Mouse (Mus musculus) adrenal gland, postnatal 0 days (tissue): ENCODE data around the gene Dtx3l. TPM values are rescaled to one million over a fixed set of nuclear protein-coding genes. Genes with fewer than 3 reads are reported as not detected.

Source experiments
- polyA plus RNA-seq: library from polyadenylated mRNA; unstranded; fragments of >200 nt; fragmentation: Nextera tagmentation; extraction: Ambion mirVana; gene quantifications from 2 replicates; pipeline ENCODE4 v1.2.1, GENCODE M21; 2015

Gene Dtx3l
- polyA plus RNA-seq, result 4.4 and 5.1 TPM in 2 replicates

DNA sequence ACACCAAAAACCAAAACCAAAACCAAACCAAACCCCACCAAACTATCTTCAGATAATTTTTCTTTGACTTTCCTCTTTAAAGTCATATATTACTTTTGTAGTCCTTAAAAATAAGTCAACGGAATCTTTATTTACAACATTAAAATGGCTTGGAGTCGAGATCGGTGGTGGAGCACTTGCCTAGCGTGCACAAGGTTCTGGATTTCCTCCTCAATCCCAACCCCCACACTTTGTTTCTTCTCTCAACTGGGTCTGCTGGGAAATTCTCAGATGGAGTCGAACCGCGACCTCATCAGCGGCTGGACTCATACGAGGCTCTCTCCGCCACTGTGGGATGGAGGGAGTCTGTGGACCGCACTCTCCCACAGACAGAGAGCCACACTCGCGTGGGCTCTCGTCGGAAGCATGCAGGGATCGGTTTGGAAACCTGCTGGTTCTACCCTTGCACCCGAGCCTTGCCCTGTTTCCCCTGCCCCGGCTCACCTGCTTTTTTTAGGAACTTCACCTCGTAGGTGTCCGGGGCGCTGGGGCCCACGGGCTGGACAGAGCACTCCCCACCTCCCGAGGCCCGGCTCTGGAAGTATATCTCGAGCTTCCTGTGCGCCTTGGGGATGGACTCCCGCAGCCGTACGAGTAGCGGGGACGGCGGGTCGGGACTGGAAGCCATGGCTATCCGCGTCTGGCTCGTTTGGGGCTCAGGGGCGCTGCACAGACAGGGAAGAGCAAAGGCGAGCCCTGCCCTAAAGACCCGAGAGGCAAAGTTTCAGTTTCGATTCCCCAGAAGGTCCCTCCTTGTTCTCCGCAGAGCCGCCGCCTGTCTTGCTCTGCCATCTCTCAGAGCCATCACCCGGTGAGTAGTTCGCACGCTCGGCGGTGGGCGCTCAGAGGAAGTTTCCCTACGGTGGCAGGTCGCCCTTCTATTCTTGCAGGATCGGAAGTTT is at the start of gene Dtx3l, which contains the start of gene Parp9:
Dtx3l (minus strand) TSS at position 941 of the 941 bp plus-strand sequence.
Parp9 (plus strand) TSS at position 260 of the 941 bp plus-strand sequence.

DNA sequence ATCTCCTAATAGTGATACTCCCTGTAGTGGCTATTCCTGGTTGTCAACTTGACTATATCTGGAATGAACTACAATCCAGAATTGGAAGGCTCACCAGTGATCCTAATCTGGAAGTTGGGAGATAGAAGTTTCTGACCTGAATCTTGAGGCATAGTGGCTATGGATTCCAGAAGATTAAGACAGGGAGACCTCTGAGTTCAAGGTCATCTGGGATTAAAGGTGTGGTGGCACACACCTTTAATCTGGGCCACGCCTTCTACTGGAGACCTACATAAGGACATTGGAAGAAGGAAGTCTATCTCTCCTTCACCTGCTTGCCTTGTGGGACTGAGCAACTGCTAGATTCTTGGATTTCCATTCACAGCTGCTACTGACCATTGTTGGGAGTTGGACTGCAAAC is 39.5 kb upstream of the Dtx3l start, which contains the start of gene Kpna1:
Kpna1 (plus strand) TSS at position 301 of the 400 bp plus-strand sequence.

Other genes with a start within 250 kb of the Dtx3l start
- 23.0 and 27.6 TPM in 2 replicates for gene Dirc2, start 169.8 kb downstream of the Dtx3l start, polyA plus RNA-seq
- gene Hspbap1, start 168.8 kb downstream of the Dtx3l start, polyA plus RNA-seq, result 5.9 TPM in 2 replicates
- 2.3 and 3.6 TPM in 2 replicates for gene Parp14, start 67.6 kb downstream of the Dtx3l start, polyA plus RNA-seq
- 13.1 and 18.2 TPM in 2 replicates for gene Parp9, start 681 bp downstream of the Dtx3l start, polyA plus RNA-seq
- 13.0 and 19.4 TPM in 2 replicates for gene Kpna1, start 39.6 kb upstream of the Dtx3l start, polyA plus RNA-seq
- gene Wdr5b, start 102.0 kb upstream of the Dtx3l start, polyA plus RNA-seq, result 5.3 and 5.7 TPM in 2 replicates
- gene Fam162a, start 132.4 kb upstream of the Dtx3l start, polyA plus RNA-seq, result 407 and 445 TPM in 2 replicates
- gene Ccdc58, start 132.5 kb upstream of the Dtx3l start, polyA plus RNA-seq, result 97.1 and 117 TPM in 2 replicates
- gene Csta1, start 192.1 kb upstream of the Dtx3l start, polyA plus RNA-seq, result 1.3 TPM in 1 of 2 replicates, not detected in the other
- gene Stfa2l1, start 217.7 kb upstream of the Dtx3l start, polyA plus RNA-seq, result 15.1 and 21.6 TPM in 2 replicates
- gene Gm5483, start 245.1 kb upstream of the Dtx3l start, polyA plus RNA-seq, result 40.0 and 104 TPM in 2 replicates